Mouse (Mus musculus): ENCODE results near the gene Gm44503.

The Gm44503 gene

GRCm38 (mm10) chr9:72958521-72959450, at the start of gene Gm44503, which contains the start of gene Dyx1c1:
Gene Gm44503 (plus strand): TSS chr9:72958852.
Gene Dyx1c1 (plus strand): TSS chr9:72958785.
- DNase-seq: peak; percentile 87

- no peak for DNase-seq
Observed at GRCm38 (mm10) chr9:72911381-72911780, 47.3 kb upstream of the Gm44503 start.

- DNase-seq: no peak
Observed at GRCm38 (mm10) chr9:72913551-72913950, 45.1 kb upstream of the Gm44503 start.

GRCm38 (mm10) chr9:72915728-72916127, 42.9 kb upstream of the Gm44503 start:
- no peak for DNase-seq

GRCm38 (mm10) chr9:72923068-72923467, 35.6 kb upstream of the Gm44503 start:
- DNase-seq: no peak

GRCm38 (mm10) chr9:72925021-72925934, 33.4 kb upstream of the Gm44503 start, which contains the start of gene Pygo1:
Gene Pygo1 (plus strand): TSS chr9:72925645.
- peak; percentile 49 for DNase-seq

GRCm38 (mm10) chr9:72925935-72926258, 32.8 kb upstream of the Gm44503 start:
- no peak for DNase-seq

GRCm38 (mm10) chr9:72931166-72931790, 27.4 kb upstream of the Gm44503 start:
- DNase-seq: no peak

- no peak for DNase-seq
Observed at GRCm38 (mm10) chr9:72935309-72935708, 23.3 kb upstream of the Gm44503 start.

- no peak for DNase-seq
Observed at GRCm38 (mm10) chr9:72936301-72936700, 22.4 kb upstream of the Gm44503 start.

- no peak for DNase-seq
Observed at GRCm38 (mm10) chr9:72943424-72943823, 15.2 kb upstream of the Gm44503 start.

- DNase-seq: no peak
Observed at GRCm38 (mm10) chr9:72944286-72944685, 14.4 kb upstream of the Gm44503 start.

GRCm38 (mm10) chr9:72947010-72947409, 11.6 kb upstream of the Gm44503 start:
- DNase-seq: no peak

GRCm38 (mm10) chr9:72949572-72949971, 9.1 kb upstream of the Gm44503 start:
- DNase-seq: no peak

- DNase-seq: no peak
Observed at GRCm38 (mm10) chr9:72954746-72955145, 3.9 kb upstream of the Gm44503 start.

GRCm38 (mm10) chr9:72955546-72955945, 3.1 kb upstream of the Gm44503 start:
- DNase-seq: peak; percentile 55

- DNase-seq: peak; percentile 53
Observed at GRCm38 (mm10) chr9:72961346-72961745, 2.7 kb downstream of the Gm44503 start.

- DNase-seq: no peak
Observed at GRCm38 (mm10) chr9:72961959-72962358, 3.3 kb downstream of the Gm44503 start.

- peak; percentile 59 for DNase-seq
Observed at GRCm38 (mm10) chr9:72968349-72969061, 9.9 kb downstream of the Gm44503 start.

- peak; percentile 33 for DNase-seq
Observed at GRCm38 (mm10) chr9:72969874-72970273, 11.2 kb downstream of the Gm44503 start.

- DNase-seq: no peak
Observed at GRCm38 (mm10) chr9:72972435-72972834, 13.8 kb downstream of the Gm44503 start.

GRCm38 (mm10) chr9:72972984-72973383, 14.3 kb downstream of the Gm44503 start:
- DNase-seq: no peak

All from kidney, postnatal 14 days (tissue).